Mouse (Mus musculus) ES-CJ7 (cell line): ENCODE measurements around the gene Gm1113.

ENCODE experiments used
- DNase-seq: peaks from one replicate; pipeline ENCODE4 v3.0.0; 2011; ENCODE audit warnings: low read depth, low spot score

The Gm1113 gene

DNA sequence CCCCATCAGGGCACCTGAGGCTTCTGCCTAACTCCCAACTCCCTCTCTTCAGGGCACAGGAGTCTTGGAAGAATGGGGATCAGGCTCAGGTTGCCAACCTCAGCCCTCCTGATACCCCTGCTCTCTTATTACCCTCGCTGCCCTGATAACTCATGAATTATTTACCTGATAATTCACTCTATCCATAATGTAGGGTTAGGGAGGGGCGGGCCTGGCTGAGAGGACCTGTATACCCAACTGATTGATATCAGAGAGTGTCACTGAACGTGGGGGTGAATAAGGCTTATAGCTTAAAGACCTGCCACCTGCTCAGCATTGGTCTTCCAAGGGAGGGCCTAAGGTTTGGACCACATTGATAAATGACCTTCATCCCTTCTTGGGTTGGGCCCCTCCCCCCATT lies at the start of gene Gm1113:
Gm1113 (minus strand) TSS at position 101 of the 400 bp plus-strand sequence.
- DNase-seq, result no peak

DNA sequence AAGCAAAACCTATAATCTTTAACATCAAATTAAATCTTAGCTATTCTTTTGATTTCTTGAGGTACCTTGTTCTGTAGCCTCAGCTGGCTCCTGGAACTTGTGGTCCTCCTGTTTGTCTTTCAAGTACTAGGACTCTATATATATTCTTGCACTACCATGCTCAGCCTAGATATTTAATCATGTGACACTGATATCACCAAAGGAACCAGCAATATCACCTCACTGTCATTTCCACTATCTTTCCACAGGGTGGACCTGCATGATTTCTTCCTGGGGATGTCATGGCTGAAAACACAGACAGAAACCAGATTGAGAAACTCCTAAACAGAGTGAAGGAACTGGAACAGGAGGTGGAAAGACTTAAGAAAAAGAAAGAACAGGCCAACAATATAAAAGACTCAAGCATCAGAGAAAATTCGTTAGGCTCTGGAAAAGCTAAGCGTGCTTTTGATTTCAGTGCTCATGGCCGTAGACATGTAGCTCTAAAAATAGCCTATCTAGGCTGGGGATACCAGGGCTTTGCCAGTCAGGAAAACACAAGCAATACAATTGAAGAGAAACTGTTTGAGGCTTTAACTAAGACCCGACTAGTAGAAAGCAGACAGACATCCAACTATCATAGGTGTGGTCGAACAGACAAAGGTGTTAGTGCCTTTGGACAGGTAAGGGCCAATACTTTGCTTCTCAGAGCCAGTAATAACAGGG lies 46.6 kb upstream of the Gm1113 start:
- no peak for DNase-seq

- DNase-seq, result no peak
These were observed 43.5 kb upstream of the Gm1113 start for GRCm38 (mm10) chr9:35561583-35561982.

DNA sequence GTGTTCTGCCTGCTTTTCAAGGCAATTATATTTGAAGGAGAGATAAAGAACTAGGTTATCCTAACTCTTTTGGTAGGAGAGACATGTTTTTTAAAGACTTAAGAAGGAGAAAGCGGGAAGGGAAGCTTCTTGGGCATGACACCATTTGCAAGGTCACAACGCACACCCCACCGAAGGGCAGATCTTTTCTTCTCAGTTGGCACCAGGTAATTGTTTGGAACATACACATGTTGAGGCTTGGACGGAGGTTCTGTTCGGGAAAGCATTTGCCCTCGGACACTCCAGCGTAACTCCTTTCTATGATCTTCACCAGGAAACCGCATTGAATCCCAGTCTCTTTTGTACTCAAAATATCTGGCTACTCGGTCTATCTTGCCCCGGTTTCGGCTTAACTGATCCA lies 43.0 kb upstream of the Gm1113 start:
- no peak for DNase-seq

DNA sequence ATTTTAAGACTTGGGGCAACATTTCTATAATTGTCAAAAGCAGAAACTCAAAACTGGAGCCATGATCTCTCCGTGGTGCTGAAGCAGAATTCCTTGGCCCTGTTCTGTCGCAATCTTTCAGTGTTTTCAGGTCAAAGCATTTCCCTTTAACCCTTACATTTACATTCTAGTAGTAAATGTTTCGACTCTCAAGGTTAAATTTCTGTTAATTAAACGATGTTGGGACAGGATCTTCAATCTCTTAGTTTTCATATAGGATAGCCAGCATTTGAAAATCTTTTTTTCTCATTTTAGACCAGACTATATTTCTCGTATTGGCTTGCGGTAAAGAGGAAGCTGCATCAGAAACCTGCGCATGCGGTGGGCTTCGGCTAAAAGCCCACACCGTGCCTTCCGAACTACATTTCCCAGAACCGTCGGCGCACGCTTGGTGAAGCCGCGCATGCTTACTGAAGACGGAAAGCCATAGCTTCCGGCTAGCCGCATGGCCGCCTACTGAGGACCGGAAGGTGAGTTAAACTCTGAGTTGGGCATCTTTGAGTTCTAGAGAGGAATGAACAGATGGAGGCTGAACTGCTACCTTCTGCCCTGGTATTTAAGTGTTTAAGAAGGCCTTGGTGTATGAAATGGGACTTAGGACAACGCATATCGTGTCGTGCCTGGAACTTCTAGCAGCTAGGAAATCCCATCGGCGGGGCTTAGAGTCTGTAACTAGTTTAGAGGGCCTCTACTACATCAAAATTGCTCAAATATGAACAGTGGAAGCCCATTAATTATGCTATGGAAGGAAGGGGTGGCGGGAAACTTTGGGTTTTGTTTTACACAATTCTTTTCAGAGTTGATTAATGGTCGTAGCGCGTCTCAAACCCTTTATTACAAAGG lies 41.2 kb upstream of the Gm1113 start:
- DNase-seq, result peak; percentile 94

DNA sequence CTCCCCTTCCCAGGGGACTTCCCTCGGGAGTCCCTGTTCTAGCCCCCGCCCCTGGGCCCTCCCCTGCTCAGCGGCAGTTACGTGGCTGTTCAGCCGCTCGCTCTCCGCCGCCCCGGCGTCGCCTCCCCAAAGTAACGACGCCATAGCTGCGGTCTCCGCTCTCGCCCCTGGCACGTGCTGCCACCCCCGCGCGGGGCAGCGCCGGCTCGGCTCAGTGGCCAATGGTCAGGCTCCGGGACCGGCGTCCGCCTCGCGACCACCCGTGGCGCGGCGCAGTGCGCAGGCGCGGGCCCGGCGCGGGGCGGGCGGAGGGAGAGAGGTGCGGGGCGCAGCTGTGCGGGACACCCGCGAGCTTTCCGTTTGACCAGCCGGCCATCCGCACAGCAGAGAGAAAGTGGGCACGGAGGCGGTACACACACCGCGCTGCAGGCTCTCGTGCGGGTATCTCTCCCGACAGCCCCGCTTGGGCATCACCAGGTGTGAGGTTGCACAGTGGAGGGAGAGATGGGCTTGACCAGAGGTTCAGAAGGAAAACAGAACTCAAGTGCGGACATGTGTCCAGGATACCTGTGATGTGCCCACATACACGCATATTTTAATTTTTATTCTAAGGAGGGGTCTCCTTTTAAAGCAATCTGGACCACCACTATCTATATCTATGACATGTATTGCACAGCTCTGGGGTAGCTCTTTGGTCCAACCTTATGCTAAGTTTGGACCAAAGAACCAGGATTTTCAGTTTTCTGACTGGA lies 40.4 kb upstream of the Gm1113 start, which contains the start of the genes Ddx25 and Pus3:
Ddx25 (minus strand) TSS at position 272 of the 752 bp plus-strand sequence.
Pus3 (plus strand) TSS at position 339 of the 752 bp plus-strand sequence.
- DNase-seq, result peak; percentile 40

GRCm38 (mm10) chr9:35556494-35557102 lies 38.5 kb upstream of the Gm1113 start:
- no peak for DNase-seq

GRCm38 (mm10) chr9:35548455-35548854 lies 30.4 kb upstream of the Gm1113 start:
- no peak for DNase-seq

GRCm38 (mm10) chr9:35546745-35547144 lies 28.7 kb upstream of the Gm1113 start:
- DNase-seq, result no peak

DNA sequence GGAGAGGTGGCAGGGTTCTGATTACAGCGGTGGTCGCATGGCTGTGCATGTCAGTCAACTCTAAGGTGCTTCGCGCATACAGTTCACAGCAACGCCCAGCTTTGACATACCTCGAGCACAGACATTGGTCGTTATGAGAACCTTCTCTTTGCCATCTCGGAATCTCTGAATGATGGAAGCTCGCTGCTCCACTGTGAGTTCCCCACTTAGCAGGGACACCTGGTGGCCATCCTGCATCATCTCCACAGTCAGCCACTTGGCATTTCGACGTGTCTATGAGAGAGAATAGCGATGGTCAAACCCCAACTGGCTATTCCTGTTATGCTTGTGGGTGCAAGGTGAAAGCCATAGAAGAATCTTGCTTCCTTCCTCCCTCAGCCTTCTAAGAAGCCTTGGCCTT lies 27.6 kb upstream of the Gm1113 start:
- no peak for DNase-seq

DNA sequence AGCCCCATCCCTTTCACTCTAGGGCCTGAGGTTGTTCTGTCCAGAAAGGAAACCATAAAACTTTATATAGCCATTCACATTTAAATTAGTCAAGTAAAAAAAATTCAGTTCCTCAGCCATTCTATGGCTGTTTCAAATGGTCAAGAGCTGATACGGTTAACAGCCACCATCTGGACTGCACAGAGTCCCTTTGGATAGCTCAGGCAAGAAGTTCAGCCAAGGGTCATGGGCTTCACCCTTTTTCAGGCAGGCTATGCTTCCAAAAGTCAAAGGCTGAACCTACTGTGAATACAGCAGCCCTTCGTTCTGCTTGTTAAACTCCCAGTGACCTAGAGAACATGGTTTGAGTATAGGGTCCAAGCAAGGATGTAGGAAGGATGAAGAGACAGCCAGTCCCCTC lies 26.6 kb upstream of the Gm1113 start:
- no peak for DNase-seq

DNA sequence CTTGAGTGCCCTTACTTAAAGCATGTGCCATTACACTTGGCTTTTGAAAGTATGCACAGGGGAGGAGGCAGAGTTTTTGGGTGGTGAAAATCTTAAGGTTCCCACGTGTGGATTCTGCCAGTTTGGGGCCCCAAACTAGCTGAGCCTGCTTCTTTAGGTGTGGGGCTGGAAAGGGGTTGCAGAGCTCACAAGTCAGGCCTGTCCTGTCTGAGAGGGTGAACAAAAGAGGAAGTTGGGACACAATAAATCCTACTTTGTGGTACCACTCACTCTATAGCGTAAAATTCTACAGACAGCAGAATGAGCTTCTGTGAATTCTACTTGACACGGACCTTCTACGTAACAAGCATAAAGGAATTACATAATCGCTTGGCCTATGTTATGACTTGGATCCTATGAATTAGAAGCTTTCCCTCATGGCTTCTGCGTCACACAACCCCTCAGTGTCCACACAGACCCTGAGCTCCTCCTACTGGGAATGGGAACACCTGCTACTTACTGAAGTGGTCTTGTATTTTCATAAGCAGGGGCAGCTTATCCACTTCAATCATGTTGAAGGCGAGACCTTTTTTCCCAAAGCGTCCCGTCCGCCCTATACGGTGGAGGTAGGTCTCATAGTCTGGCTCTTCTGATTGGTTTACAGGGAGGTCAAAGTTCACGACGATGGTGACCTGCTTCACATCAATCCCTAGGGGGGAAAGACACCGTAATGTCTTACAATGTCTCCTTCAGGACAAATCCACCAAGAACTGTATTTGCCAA lies 25.2 kb upstream of the Gm1113 start:
- no peak for DNase-seq

- DNase-seq, result no peak
These were observed 23.9 kb upstream of the Gm1113 start for GRCm38 (mm10) chr9:35541941-35542340.

GRCm38 (mm10) chr9:35541488-35541887 lies 23.4 kb upstream of the Gm1113 start:
- DNase-seq, result peak; percentile 71

DNA sequence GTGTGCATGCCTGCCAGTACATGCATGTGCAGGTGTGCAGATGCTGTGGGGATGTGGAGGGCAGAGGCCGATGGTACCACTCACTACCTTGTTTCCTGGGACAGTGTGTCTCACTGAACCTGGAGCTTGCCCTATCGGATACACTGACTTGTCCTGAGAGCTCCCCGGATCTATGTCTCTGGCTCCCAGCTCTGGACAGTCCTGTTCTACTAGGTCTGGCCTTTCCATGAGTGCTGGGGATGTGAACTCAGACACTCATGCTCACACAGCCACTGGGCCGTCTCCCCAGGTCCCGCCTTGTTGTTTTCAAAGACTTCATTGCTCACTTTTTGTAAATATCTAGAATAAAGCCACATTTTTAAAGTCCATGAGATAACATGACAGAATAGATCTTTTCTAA lies 23.0 kb upstream of the Gm1113 start:
- DNase-seq, result no peak

GRCm38 (mm10) chr9:35539001-35539750 lies 21.1 kb upstream of the Gm1113 start:
- DNase-seq, result no peak

DNA sequence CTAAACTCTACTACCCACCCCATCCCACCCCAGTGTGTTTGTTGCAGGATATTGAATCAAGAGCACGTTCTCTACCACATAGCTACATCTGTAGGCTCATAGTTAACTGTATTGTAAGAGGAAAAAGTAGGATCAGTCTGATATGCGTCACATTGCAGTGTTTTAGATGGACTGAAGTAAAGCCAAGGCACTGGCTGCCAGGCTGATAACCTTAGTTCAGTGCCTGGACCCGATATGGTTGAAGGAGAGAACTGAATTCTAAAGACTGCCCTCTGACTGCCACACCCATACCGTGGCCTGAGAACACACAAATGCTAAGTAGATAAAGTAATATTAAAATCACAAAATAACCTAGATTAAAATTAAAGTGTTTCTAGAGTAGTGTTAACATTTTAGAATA lies 17.8 kb upstream of the Gm1113 start:
- no peak for DNase-seq

- peak; percentile 83 for DNase-seq
These were observed 17.0 kb upstream of the Gm1113 start for GRCm38 (mm10) chr9:35535110-35535509.

DNA sequence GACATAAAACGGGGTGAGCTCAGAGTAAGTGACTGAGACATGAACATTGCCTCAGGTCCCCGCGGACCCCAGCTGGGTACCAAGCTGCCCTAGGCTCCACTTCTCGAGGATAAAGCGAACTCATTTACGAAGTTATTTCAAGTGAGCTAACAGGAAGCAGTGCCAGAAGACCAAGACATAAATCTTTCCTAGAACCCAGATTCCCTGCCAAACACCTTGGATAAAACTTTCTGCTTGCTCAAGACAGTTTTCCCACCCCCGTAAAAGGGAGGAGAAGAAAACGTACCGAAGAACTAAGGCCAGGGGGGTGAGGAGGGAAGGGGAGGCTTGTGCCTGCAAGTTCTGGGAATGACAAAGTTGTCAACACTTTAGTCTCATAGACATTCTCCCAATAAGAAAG lies 15.2 kb upstream of the Gm1113 start:
- DNase-seq, result no peak

DNA sequence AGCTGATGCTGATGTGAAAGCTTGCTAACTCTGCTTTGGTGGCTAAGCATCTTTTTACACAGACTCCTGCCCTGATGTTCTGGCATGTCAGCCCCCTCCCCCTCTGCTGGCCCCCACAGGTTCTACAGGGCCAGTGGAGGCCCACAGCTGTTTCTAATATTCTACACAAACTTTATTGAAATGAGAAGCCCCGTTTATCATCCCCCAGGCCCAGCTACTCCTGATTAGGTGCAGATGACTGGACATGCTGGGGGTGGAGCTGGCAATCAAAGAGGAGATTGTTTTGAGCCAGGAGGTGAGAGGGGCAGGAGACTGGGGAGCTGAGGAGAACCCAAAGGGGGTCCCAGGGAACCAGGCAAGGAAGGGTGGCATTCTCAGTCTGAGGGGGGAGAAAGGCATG lies 11.7 kb upstream of the Gm1113 start:
- no peak for DNase-seq
